Mouse (Mus musculus) v-Abl transformed pro-B cells (cell line): ENCODE data around the gene Apmap.

ENCODE experiments used
- in situ Hi-C, 2 experiments: fragments of 400-800 bp; cut with MboI; formaldehyde crosslinking; loops; one replicate each; pipeline ENCODE4 v1.15.1; 2025; ENCODE audit not compliant: unreplicated experiment in 2 of 2

Apmap gene

GRCm38 (mm10) chr2:150624926-150625325 is 16.6 kb upstream of the Apmap start:
- in situ Hi-C loops: no loop called here

GRCm38 (mm10) chr2:150623957-150624356 is 15.6 kb upstream of the Apmap start:
- in situ Hi-C loops: no loop called here

GRCm38 (mm10) chr2:150621698-150622097 is 13.3 kb upstream of the Apmap start:
- in situ Hi-C loops: no loop called here

- in situ Hi-C loops: loop anchor here in 1 of 2 experiments (5.0 kb wide), 1 partner anchor 62 kb away; no protein-coding TSS in a partner anchor
Observed at GRCm38 (mm10) chr2:150610097-150610496, 1.7 kb upstream of the Apmap start.

- in situ Hi-C loops: loop anchor here in 1 of 2 experiments (5.0 to 10.0 kb wide), 3 partner anchors 42 to 146 kb away; no protein-coding TSS in a partner anchor
Observed at GRCm38 (mm10) chr2:150608872-150609560, 649 bp upstream of the Apmap start.

GRCm38 (mm10) chr2:150607086-150607485 is 1.3 kb downstream of the Apmap start:
- in situ Hi-C loops: loop anchor here in 1 of 2 experiments (5.0 to 10.0 kb wide), 3 partner anchors 40 to 148 kb away; no protein-coding TSS in a partner anchor

GRCm38 (mm10) chr2:150604802-150605201 is 3.6 kb downstream of the Apmap start:
- in situ Hi-C loops: loop anchor here (5.0 to 10.0 kb wide), 3 partner anchors 38 to 150 kb away; no protein-coding TSS in a partner anchor

- in situ Hi-C loops: loop anchor here (5.0 to 10.0 kb wide), 2 partner anchors 35 to 153 kb away; no protein-coding TSS in a partner anchor
Observed at GRCm38 (mm10) chr2:150602166-150602565, 6.2 kb downstream of the Apmap start.

GRCm38 (mm10) chr2:150600263-150600662 is 8.1 kb downstream of the Apmap start:
- in situ Hi-C loops: loop anchor here (5.0 to 10.0 kb wide), 2 partner anchors 33 to 155 kb away; no protein-coding TSS in a partner anchor

- in situ Hi-C loops: no loop called here
Observed at GRCm38 (mm10) chr2:150595411-150596190, 12.8 kb downstream of the Apmap start.

- in situ Hi-C loops: no loop called here
Observed at GRCm38 (mm10) chr2:150589076-150589475, 19.3 kb downstream of the Apmap start.

- in situ Hi-C loops: loop anchor here in 1 of 2 experiments (10.0 kb wide), 1 partner anchor 335 kb away; no protein-coding TSS in a partner anchor
Observed at GRCm38 (mm10) chr2:150579628-150580027, 28.7 kb downstream of the Apmap start.

GRCm38 (mm10) chr2:150578603-150579002 is 29.8 kb downstream of the Apmap start:
- in situ Hi-C loops: loop anchor here in 1 of 2 experiments (10.0 kb wide), 1 partner anchor 336 kb away; no protein-coding TSS in a partner anchor

GRCm38 (mm10) chr2:150576256-150576655 is 32.1 kb downstream of the Apmap start:
- in situ Hi-C loops: loop anchor here in 1 of 2 experiments (10.0 kb wide), 1 partner anchor 339 kb away; no protein-coding TSS in a partner anchor

GRCm38 (mm10) chr2:150572463-150572862 is 35.9 kb downstream of the Apmap start:
- in situ Hi-C loops: loop anchor here (10.0 to 25.0 kb wide), 5 partner anchors 215 to 1415 kb away; partner anchors contain the start of genes Fam110a (in 1 of the 2), Fkbp1a (in 1 of the 2), Psmf1 (in 1 of the 2) and Pygb (in 1 of the 2)

GRCm38 (mm10) chr2:150570761-150571160 is 37.6 kb downstream of the Apmap start:
- in situ Hi-C loops: loop anchor here (10.0 to 25.0 kb wide), 5 partner anchors 217 to 1417 kb away; partner anchors contain the start of genes Fam110a (in 1 of the 2), Fkbp1a (in 1 of the 2), Psmf1 (in 1 of the 2) and Pygb (in 1 of the 2)

GRCm38 (mm10) chr2:150569847-150570590 is 38.3 kb downstream of the Apmap start, which contains the start of gene Cst7:
Gene Cst7, plus strand, starts transcription at chr2:150570415.
- in situ Hi-C loops: loop anchor here (5.0 to 25.0 kb wide), 13 partner anchors 32 to 1695 kb away; partner anchors contain the start of genes Fam110a (in 2 of the 2), Apmap (in 1 of the 2), Cst3 (in 1 of the 2) and Fkbp1a (in 1 of the 2)

GRCm38 (mm10) chr2:150567051-150567450 is 41.3 kb downstream of the Apmap start:
- in situ Hi-C loops: loop anchor here (5.0 to 25.0 kb wide), 13 partner anchors 35 to 1692 kb away; partner anchors contain the start of genes Fam110a (in 2 of the 2), Apmap (in 1 of the 2), Cst3 (in 1 of the 2) and Fkbp1a (in 1 of the 2)

GRCm38 (mm10) chr2:150558568-150558967 is 49.8 kb downstream of the Apmap start:
- in situ Hi-C loops: loop anchor here (25.0 kb wide), 4 partner anchors 229 to 1429 kb away; partner anchors contain the start of genes Fam110a (in 1 of the 2), Fkbp1a (in 1 of the 2), Psmf1 (in 1 of the 2) and Pygb (in 1 of the 2)
